Mouse (Mus musculus) embryonic facial prominence, embryonic 11.5 days (tissue): ENCODE results near the gene Npc1l1. TPM values are rescaled to one million over a fixed set of nuclear protein-coding genes. Genes with fewer than 3 reads are reported as not detected.

Source experiments
- ATAC-seq: fragments of 200-750 bp; cut with Nextera tagmentation; replicated peaks from 2 replicates; pipeline ENCODE4 v1.8.0; 2017; ENCODE audit warnings: low read depth; ENCODE audit not compliant: insufficient number of reproducible peaks, low FRiP score, low TSS enrichment
- DNase-seq: peaks from one replicate; pipeline ENCODE4 v3.0.0-alpha.2; 2015; ENCODE audit warnings: low spot score
- H3K27ac ChIP-seq: fragments of 300-500 bp; sonication (generic); replicated peaks from 2 replicates; pipeline ENCODE4 v1.5.1; 2014; ENCODE audit warnings: mild to moderate bottlenecking, low read depth, low read length, control low read depth
- H3K27me3 ChIP-seq: fragments of 300-500 bp; sonication (generic); 2 replicates; pipeline ENCODE4 v1.6.1; 2014; ENCODE audit warnings: mild to moderate bottlenecking, low read length, moderate library complexity, mixed read lengths; ENCODE audit not compliant: control insufficient read depth, insufficient read depth
- H3K36me3 ChIP-seq: fragments of 300-500 bp; sonication (generic); replicated peaks from 2 replicates; pipeline ENCODE4 v1.6.1; 2014; ENCODE audit warnings: low read depth, mild to moderate bottlenecking, low read length, moderate library complexity, mixed read lengths; ENCODE audit not compliant: control insufficient read depth, insufficient read depth
- H3K4me1 ChIP-seq: fragments of 300-500 bp; sonication (generic); 2 replicates; pipeline ENCODE4 v1.6.1; 2014; ENCODE audit warnings: low read length, mixed read lengths; ENCODE audit not compliant: control insufficient read depth, insufficient read depth
- H3K4me2 ChIP-seq: fragments of 300-500 bp; sonication (generic); 2 replicates; pipeline ENCODE4 v1.6.1; 2014; ENCODE audit warnings: low read depth, mild to moderate bottlenecking, control low read depth, low read length, moderate library complexity
- H3K4me3 ChIP-seq: fragments of 300-500 bp; sonication (generic); 2 replicates; pipeline ENCODE4 v1.5.1; 2014; ENCODE audit warnings: low read depth, low read length, control low read depth
- H3K9ac ChIP-seq: fragments of 300-500 bp; sonication (generic); replicated peaks from 2 replicates; pipeline ENCODE4 v1.6.1; 2014; ENCODE audit warnings: mild to moderate bottlenecking, control low read depth, low read length
- H3K9me3 ChIP-seq: fragments of 300-500 bp; sonication (generic); replicated peaks from 2 replicates; pipeline ENCODE4 v1.6.1; 2016; ENCODE audit warnings: mild to moderate bottlenecking, low read length, inconsistent platforms, mixed read lengths; ENCODE audit not compliant: control insufficient read depth
- WGBS: fragments of 180-500 bp; shearing (Covaris S2); extraction: QIAGEN DNeasy Blood & Tissue Kit; methylation state at CpG from one replicate; pipeline ENCODE4 v1.1.7; 2014; 5-methylcytosine and 5-hydroxymethylcytosine counted together
- polyA plus RNA-seq: library from polyadenylated mRNA; unstranded; fragments of >200 nt; fragmentation: Nextera tagmentation; extraction: Ambion mirVana; gene quantifications from 2 replicates; pipeline ENCODE4 v1.2.1, GENCODE M21; 2014

The Npc1l1 gene
- polyA plus RNA-seq, result not detected in 2 replicates

DNA sequence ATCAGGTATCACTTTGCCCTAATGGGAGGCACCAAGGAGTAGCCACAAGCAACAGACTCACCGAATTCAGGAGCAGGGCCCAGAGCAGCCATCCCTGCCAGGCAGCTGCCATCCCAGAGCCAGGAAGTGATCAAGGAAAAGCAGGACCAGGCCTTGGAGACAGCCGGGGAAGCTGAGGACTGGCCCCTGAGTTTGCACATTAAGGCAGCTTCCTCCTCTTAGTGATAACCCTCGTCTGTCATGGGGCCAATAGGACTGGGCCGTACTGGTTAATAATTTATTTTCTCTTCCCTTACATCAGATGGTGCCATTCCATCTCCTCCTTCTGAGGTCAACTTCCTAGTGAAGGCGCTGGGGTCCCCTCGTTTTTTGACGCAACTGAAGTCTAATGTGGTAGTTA lies at the start of gene Npc1l1:
TSS of gene Npc1l1 (minus strand) at position 132 of the 400 bp plus-strand sequence.
- H3K4me3 ChIP-seq, result no peak within 1 kb of the TSS
- no peak within 1 kb of the TSS for H3K27ac ChIP-seq
- ATAC-seq, result no peak
- no peak for DNase-seq
- no peaks in the 10 kb centered on the region for H3K27me3 ChIP-seq
- no peaks in the 10 kb centered on the region for H3K36me3 ChIP-seq
- H3K4me2 ChIP-seq, result no peak within 1 kb of the TSS
- WGBS, result 86% methylated on average over 7 of the region's 7 CpGs
- no peaks in the 10 kb centered on the region for H3K9me3 ChIP-seq
- H3K4me1 ChIP-seq, result no peaks in the 10 kb centered on the region
- H3K9ac ChIP-seq, result no peak within 1 kb of the TSS

GRCm38 (mm10) chr11:6276466-6276865 lies 46.5 kb upstream of the Npc1l1 start:
- H3K9me3 ChIP-seq, result no peaks in the 10 kb centered on the region
- DNase-seq, result no peak
- no peak for ATAC-seq
- no peaks in the 10 kb centered on the region for H3K27me3 ChIP-seq
- H3K27ac ChIP-seq, result no peak overlapping the region
- no peak overlapping the region for H3K9ac ChIP-seq
- H3K4me3 ChIP-seq, result no peak overlapping the region
- peaks cover 4% of the 10 kb centered on the region for H3K36me3 ChIP-seq
- 81% methylated on average over 3 of the region's 3 CpGs for WGBS
- no peak overlapping the region for H3K4me2 ChIP-seq
- no peaks in the 10 kb centered on the region for H3K4me1 ChIP-seq

DNA sequence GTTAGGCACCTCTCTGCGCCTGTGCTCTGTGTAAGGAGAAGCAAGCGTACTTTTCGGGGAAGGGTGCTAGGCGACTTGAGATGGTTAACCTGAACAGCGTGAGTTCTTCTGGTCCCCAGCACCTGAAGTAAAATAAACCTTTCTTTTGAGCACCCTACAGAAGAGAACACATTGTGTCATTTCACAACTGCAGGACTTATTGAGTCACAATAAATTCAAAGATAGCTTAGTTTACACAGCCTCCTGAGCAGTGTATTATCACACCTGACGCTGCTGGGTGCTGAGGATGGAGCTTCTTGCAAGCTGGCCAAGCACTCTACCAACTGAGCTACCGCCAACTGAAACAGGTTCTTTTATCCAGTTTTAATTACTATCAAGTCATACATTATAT lies 45.1 kb upstream of the Npc1l1 start:
- DNase-seq (no peak), ATAC-seq (peak; percentile 49)
- no peaks in the 10 kb centered on the region for H3K27me3 ChIP-seq
- H3K4me3 ChIP-seq, result peak overlapping the region; percentile 68; the same call in 1 of the 2 replicates
- WGBS, result 26% methylated on average over 7 of the region's 7 CpGs
- H3K4me2 ChIP-seq, result peak overlapping the region; percentile 14; the same call in 1 of the 2 replicates
- no peaks in the 10 kb centered on the region for H3K9me3 ChIP-seq
- H3K27ac ChIP-seq, result 0 out of 2 replicates have a peak overlapping the region, but pooled peaks have one; percentile 0
- H3K36me3 ChIP-seq, result peaks cover 4% of the 10 kb centered on the region
- H3K9ac ChIP-seq, result peak overlapping the region; percentile 40
- no peaks in the 10 kb centered on the region for H3K4me1 ChIP-seq

- H3K4me2 ChIP-seq, result peak within 1 kb of the TSS; percentile 66
- H3K27ac ChIP-seq, result 0 out of 2 replicates have a peak within 1 kb of the TSS, but pooled peaks have one; percentile 0
- H3K27me3 ChIP-seq, result no peaks in the 10 kb centered on the region
- under 1% methylated on average over 39 of the region's 39 CpGs for WGBS
- peak; percentile 96 for ATAC-seq
- peaks cover 4% of the 10 kb centered on the region for H3K36me3 ChIP-seq
- peak; percentile 99 for DNase-seq
- H3K4me1 ChIP-seq, result no peaks in the 10 kb centered on the region
- H3K4me3 ChIP-seq, result peak within 1 kb of the TSS; percentile 68
- H3K9me3 ChIP-seq, result no peaks in the 10 kb centered on the region
- peak within 1 kb of the TSS; percentile 90 for H3K9ac ChIP-seq
Measured at GRCm38 (mm10) chr11:6274387-6275093, 44.6 kb upstream of the Npc1l1 start, which contains the start of gene Tmed4. TSS of gene Tmed4 (minus strand) at chr11:6274870.

DNA sequence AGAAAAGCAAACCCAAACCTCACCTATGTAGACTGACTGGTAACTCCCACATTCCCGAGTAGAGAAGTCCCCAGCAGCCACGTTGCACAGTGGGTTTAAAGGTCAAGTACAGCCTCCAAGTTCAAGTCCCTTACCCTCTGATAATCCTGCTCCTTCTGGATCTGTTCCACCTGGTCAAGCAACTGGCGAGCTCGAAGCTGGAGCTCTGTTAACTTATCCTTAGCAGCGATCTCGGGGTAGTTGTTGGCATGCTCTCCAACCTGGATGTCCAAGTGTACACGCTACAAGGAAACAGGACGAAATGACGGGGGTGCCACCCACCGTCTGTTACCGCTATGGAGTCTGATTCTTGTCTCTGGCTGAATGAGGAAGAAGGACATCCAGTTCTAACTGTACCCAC lies 43.7 kb upstream of the Npc1l1 start:
- H3K27ac ChIP-seq, result no peak overlapping the region
- H3K9ac ChIP-seq, result peak overlapping the region; percentile 90
- no peaks in the 10 kb centered on the region for H3K4me1 ChIP-seq
- no peaks in the 10 kb centered on the region for H3K27me3 ChIP-seq
- H3K4me2 ChIP-seq, result peak overlapping the region; percentile 66
- ATAC-seq, result no peak
- no peak for DNase-seq
- 69% methylated on average over 11 of the region's 11 CpGs for WGBS
- H3K36me3 ChIP-seq, result peaks cover 4% of the 10 kb centered on the region
- H3K9me3 ChIP-seq, result no peaks in the 10 kb centered on the region
- H3K4me3 ChIP-seq, result peak overlapping the region; percentile 68

GRCm38 (mm10) chr11:6267320-6268254 lies 37.6 kb upstream of the Npc1l1 start, which contains the start of gene Ddx56:
TSS of gene Ddx56 (minus strand) at chr11:6267772.
- Histone ChIP-seq H3K4me2 (peak within 1 kb of the TSS; percentile 81), H3K4me3 (peak within 1 kb of the TSS; percentile 85), H3K27me3 (no peaks in the 10 kb centered on the region), H3K9me3 (no peaks in the 10 kb centered on the region), H3K27ac (peak within 1 kb of the TSS; percentile 86), H3K4me1 (0 out of 2 replicates have a peak, but pooled peaks cover 4% of the 10 kb centered on the region), H3K36me3 (peaks cover 18% of the 10 kb centered on the region), H3K9ac (peak within 1 kb of the TSS; percentile 81)
- ATAC-seq (peak; percentile 94), DNase-seq (peak; percentile 97)
- 2% methylated on average over 50 of the region's 50 CpGs for WGBS

DNA sequence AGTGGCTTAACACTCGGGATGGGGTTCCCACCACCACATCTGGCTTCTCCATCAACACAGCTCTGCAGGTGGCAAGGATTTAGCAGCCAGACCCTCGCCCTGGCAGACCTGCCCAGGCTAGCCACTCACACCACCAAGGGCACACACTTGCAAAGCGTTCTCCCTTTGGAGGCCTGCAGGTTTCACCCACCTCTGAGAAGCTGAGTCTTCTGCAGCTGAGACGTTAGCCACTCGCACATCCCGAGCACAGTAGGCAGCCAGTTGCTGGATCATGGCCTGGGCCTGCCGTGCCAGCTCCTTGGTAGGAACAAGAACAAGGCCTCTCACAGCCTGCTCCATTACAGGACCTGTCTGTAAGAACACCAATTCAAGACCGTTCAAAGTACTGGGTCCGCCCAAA lies 36.7 kb upstream of the Npc1l1 start:
- WGBS, result 69% methylated on average over 9 of the region's 9 CpGs
- H3K9ac ChIP-seq, result peak overlapping the region; percentile 81
- no peak for DNase-seq
- peaks cover 16% of the 10 kb centered on the region for H3K36me3 ChIP-seq
- H3K4me1 ChIP-seq, result 0 out of 2 replicates have a peak, but pooled peaks cover 4% of the 10 kb centered on the region
- peak overlapping the region; percentile 85 for H3K4me3 ChIP-seq
- H3K27ac ChIP-seq, result no peak overlapping the region
- H3K4me2 ChIP-seq, result peak overlapping the region; percentile 81
- ATAC-seq, result no peak
- H3K27me3 ChIP-seq, result no peaks in the 10 kb centered on the region
- H3K9me3 ChIP-seq, result no peaks in the 10 kb centered on the region
